Mouse (Mus musculus): ENCODE measurements around the gene Clec1b.

- no peak for TF ChIP-seq CTCF (IDR thresholded peaks at IDR 0.05; ENCODE audit: low read depth, low read length)
- no peak for TF ChIP-seq POLR2A (IDR thresholded peaks at IDR 0.05; ENCODE audit: borderline replicate concordance, low read depth, low read length)
Measured at GRCm38 (mm10) chr6:129425217-129425616, 28.1 kb downstream of the Clec1b start.
